Mouse (Mus musculus): ENCODE results near the gene Plcl1. TPM values are rescaled to one million over a fixed set of nuclear protein-coding genes. Genes with fewer than 3 reads are reported as not detected.
"Not testable (repeated sequence)": the region's sequence is repeated elsewhere in the genome, so short reads cannot be mapped to it uniquely, and the experiment has no call there.

Gene Plcl1
- polyA plus RNA-seq, 1 experiment from 2014 or later, result 0.87 TPM

GRCm38 (mm10) chr1:55507061-55507460 is 101.3 kb downstream of the Plcl1 start:
- Histone ChIP-seq H3K9me3 (no peaks in the 10 kb centered on the region), H3K27me3 (ENCODE audit: poor library complexity, severe bottlenecking) (no peaks in the 10 kb centered on the region), H3K4me1 (0 out of 2 replicates have a peak, but pooled peaks cover 1% of the 10 kb centered on the region), H3K4me3 (no peak overlapping the region), H3K27ac (no peak overlapping the region), H3K36me3 (replicated peaks) (no peaks in the 10 kb centered on the region)
- DNase-seq (ENCODE audit: extremely low spot score, low spot score), result no peak
- 82% methylated on average over 6 of the region's 6 CpGs for WGBS

- 95% methylated on average over 1 of the region's 1 CpGs for WGBS
- H3K4me3 ChIP-seq, result no peak overlapping the region
- H3K27ac ChIP-seq, result no peak overlapping the region
- H3K36me3 ChIP-seq (replicated peaks), result no peaks in the 10 kb centered on the region
- DNase-seq (ENCODE audit: extremely low spot score, low spot score), result no peak
- H3K27me3 ChIP-seq (ENCODE audit: poor library complexity, severe bottlenecking), result no peaks in the 10 kb centered on the region
- no peaks in the 10 kb centered on the region for H3K9me3 ChIP-seq
- no peaks in the 10 kb centered on the region for H3K4me1 ChIP-seq
Measured at GRCm38 (mm10) chr1:55509587-55509986, 103.9 kb downstream of the Plcl1 start.

GRCm38 (mm10) chr1:55512165-55512564 is 106.4 kb downstream of the Plcl1 start:
- 81% methylated on average over 3 of the region's 3 CpGs for WGBS
- H3K27me3 ChIP-seq (ENCODE audit: poor library complexity, severe bottlenecking), result no peaks in the 10 kb centered on the region
- no peaks in the 10 kb centered on the region for H3K36me3 ChIP-seq (replicated peaks)
- no peak overlapping the region for H3K27ac ChIP-seq
- H3K9me3 ChIP-seq, result no peaks in the 10 kb centered on the region
- H3K4me3 ChIP-seq, result no peak overlapping the region
- no peak for DNase-seq (ENCODE audit: extremely low spot score, low spot score)
- H3K4me1 ChIP-seq, result no peaks in the 10 kb centered on the region

GRCm38 (mm10) chr1:55512799-55513198 is 107.1 kb downstream of the Plcl1 start:
- H3K4me1 ChIP-seq; H3K9me3 ChIP-seq; H3K4me3 ChIP-seq; H3K36me3 ChIP-seq (replicated peaks); H3K27me3 ChIP-seq (ENCODE audit: poor library complexity, severe bottlenecking); DNase-seq (ENCODE audit: extremely low spot score, low spot score); H3K27ac ChIP-seq: not testable (repeated sequence)
- WGBS, result 90% methylated on average over 2 of the region's 2 CpGs

GRCm38 (mm10) chr1:55517182-55517581 is 111.5 kb downstream of the Plcl1 start:
- Histone ChIP-seq H3K4me1 (no peaks in the 10 kb centered on the region), H3K9me3 (no peaks in the 10 kb centered on the region), H3K36me3 (replicated peaks) (no peaks in the 10 kb centered on the region), H3K27me3 (ENCODE audit: poor library complexity, severe bottlenecking) (no peaks in the 10 kb centered on the region), H3K4me3 (no peak overlapping the region), H3K27ac (no peak overlapping the region)
- DNase-seq (ENCODE audit: extremely low spot score, low spot score), result no peak

- Histone ChIP-seq H3K4me1 (no peaks in the 10 kb centered on the region), H3K36me3 (replicated peaks) (no peaks in the 10 kb centered on the region), H3K27ac (no peak overlapping the region), H3K9me3 (no peaks in the 10 kb centered on the region), H3K27me3 (ENCODE audit: poor library complexity, severe bottlenecking) (no peaks in the 10 kb centered on the region), H3K4me3 (no peak overlapping the region)
- whole genome bisulfite sequencing, result 95% methylated on average over 1 of the region's 1 CpGs
- DNase-seq (ENCODE audit: extremely low spot score, low spot score), result no peak
Measured at GRCm38 (mm10) chr1:55523966-55524365, 118.2 kb downstream of the Plcl1 start.

GRCm38 (mm10) chr1:55525100-55525499 is 119.4 kb downstream of the Plcl1 start:
- WGBS, result 77% methylated on average over 5 of the region's 5 CpGs
- no peaks in the 10 kb centered on the region for H3K36me3 ChIP-seq (replicated peaks)

GRCm38 (mm10) chr1:55525748-55526147 is 120.0 kb downstream of the Plcl1 start:
- WGBS, result 95% methylated on average over 2 of the region's 2 CpGs
- Histone ChIP-seq H3K27me3 (ENCODE audit: poor library complexity, severe bottlenecking) (no peaks in the 10 kb centered on the region), H3K36me3 (replicated peaks) (no peaks in the 10 kb centered on the region), H3K9me3 (no peaks in the 10 kb centered on the region), H3K4me3 (no peak overlapping the region), H3K27ac (no peak overlapping the region), H3K4me1 (no peaks in the 10 kb centered on the region)
- no peak for DNase-seq (ENCODE audit: extremely low spot score, low spot score)

More at GRCm38 (mm10) chr1:55525100-55525499, 119.4 kb downstream of the Plcl1 start:
- Histone ChIP-seq H3K27ac (no peak overlapping the region), H3K27me3 (ENCODE audit: poor library complexity, severe bottlenecking) (no peaks in the 10 kb centered on the region), H3K4me3 (no peak overlapping the region), H3K9me3 (no peaks in the 10 kb centered on the region), H3K4me1 (no peaks in the 10 kb centered on the region)
- no peak for DNase-seq (ENCODE audit: extremely low spot score, low spot score)

GRCm38 (mm10) chr1:55528547-55529304 is 123.0 kb downstream of the Plcl1 start:
- Histone ChIP-seq H3K27ac (no peak overlapping the region), H3K9me3 (no peaks in the 10 kb centered on the region), H3K4me1 (no peaks in the 10 kb centered on the region), H3K4me3 (no peak overlapping the region), H3K36me3 (replicated peaks) (no peaks in the 10 kb centered on the region), H3K27me3 (ENCODE audit: poor library complexity, severe bottlenecking) (no peaks in the 10 kb centered on the region)
- no peak for DNase-seq (ENCODE audit: extremely low spot score, low spot score)
- 79% methylated on average over 7 of the region's 7 CpGs for WGBS

GRCm38 (mm10) chr1:55533823-55534222 is 128.1 kb downstream of the Plcl1 start:
- DNase-seq (ENCODE audit: extremely low spot score, low spot score), result no peak
- 80% methylated on average over 1 of the region's 1 CpGs for WGBS
- no peaks in the 10 kb centered on the region for H3K4me1 ChIP-seq
- H3K27me3 ChIP-seq (ENCODE audit: poor library complexity, severe bottlenecking), result no peaks in the 10 kb centered on the region
- no peaks in the 10 kb centered on the region for H3K9me3 ChIP-seq
- no peaks in the 10 kb centered on the region for H3K36me3 ChIP-seq (replicated peaks)
- no peak overlapping the region for H3K27ac ChIP-seq
- H3K4me3 ChIP-seq, result no peak overlapping the region

- H3K4me1 ChIP-seq, result no peaks in the 10 kb centered on the region
- WGBS, result 86% methylated on average over 3 of the region's 3 CpGs
- H3K9me3 ChIP-seq, result no peaks in the 10 kb centered on the region
- no peak for DNase-seq (ENCODE audit: extremely low spot score, low spot score)
- no peaks in the 10 kb centered on the region for H3K27me3 ChIP-seq (ENCODE audit: poor library complexity, severe bottlenecking)
- no peaks in the 10 kb centered on the region for H3K36me3 ChIP-seq (replicated peaks)
- no peak overlapping the region for H3K27ac ChIP-seq
- H3K4me3 ChIP-seq, result no peak overlapping the region
Measured at GRCm38 (mm10) chr1:55554405-55554804, 148.7 kb downstream of the Plcl1 start.

GRCm38 (mm10) chr1:55557960-55558359 is 152.2 kb downstream of the Plcl1 start:
- Histone ChIP-seq H3K4me1 (no peaks in the 10 kb centered on the region), H3K36me3 (replicated peaks) (no peaks in the 10 kb centered on the region), H3K27ac (no peak overlapping the region), H3K9me3 (no peaks in the 10 kb centered on the region), H3K27me3 (ENCODE audit: poor library complexity, severe bottlenecking) (no peaks in the 10 kb centered on the region), H3K4me3 (no peak overlapping the region)
- DNase-seq (ENCODE audit: extremely low spot score, low spot score), result no peak
- 89% methylated on average over 7 of the region's 7 CpGs for WGBS

- H3K4me3 ChIP-seq, result no peak overlapping the region
- H3K27ac ChIP-seq, result no peak overlapping the region
- no peaks in the 10 kb centered on the region for H3K27me3 ChIP-seq (ENCODE audit: poor library complexity, severe bottlenecking)
- H3K4me1 ChIP-seq, result no peaks in the 10 kb centered on the region
- H3K36me3 ChIP-seq (replicated peaks), result no peaks in the 10 kb centered on the region
- no peaks in the 10 kb centered on the region for H3K9me3 ChIP-seq
- 87% methylated on average over 1 of the region's 1 CpGs for WGBS
- no peak for DNase-seq (ENCODE audit: extremely low spot score, low spot score)
Measured at GRCm38 (mm10) chr1:55558409-55558808, 152.7 kb downstream of the Plcl1 start.

- no peak for DNase-seq (ENCODE audit: extremely low spot score, low spot score)
- no peaks in the 10 kb centered on the region for H3K27me3 ChIP-seq (ENCODE audit: poor library complexity, severe bottlenecking)
- 93% methylated on average over 9 of the region's 9 CpGs for WGBS
- no peaks in the 10 kb centered on the region for H3K4me1 ChIP-seq
- no peak overlapping the region for H3K4me3 ChIP-seq
- no peaks in the 10 kb centered on the region for H3K36me3 ChIP-seq (replicated peaks)
- no peaks in the 10 kb centered on the region for H3K9me3 ChIP-seq
- no peak overlapping the region for H3K27ac ChIP-seq
Measured at GRCm38 (mm10) chr1:55559998-55560397, 154.3 kb downstream of the Plcl1 start.
